Mouse (Mus musculus): ENCODE data around the gene Fam160b1.
A peak's percentile ranks its signal among the peaks of the same experiment; 100 is the strongest.

Fam160b1 gene

DNA sequence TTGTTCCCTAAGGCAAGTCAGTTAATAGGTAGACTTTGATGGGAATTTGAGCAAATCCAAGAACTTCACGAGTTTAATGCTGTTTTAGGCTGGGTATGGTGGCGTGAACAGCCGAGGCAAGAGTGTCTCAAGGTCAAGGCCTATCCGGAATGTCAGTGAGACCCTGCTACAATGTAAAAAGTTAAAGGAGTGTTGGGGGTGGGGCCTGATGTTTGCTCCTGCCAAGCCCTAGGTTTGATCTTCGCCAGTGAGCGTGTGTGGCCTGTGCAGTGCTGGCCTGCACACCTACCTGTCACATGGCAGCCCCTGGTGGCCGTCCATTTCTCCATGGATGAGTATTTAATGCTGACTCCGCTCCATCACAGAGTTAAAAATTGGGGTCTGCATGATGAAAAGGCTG is 5.5 kb downstream of the Fam160b1 start:
- no peak for DNase-seq (ENCODE audit: low read depth, low spot score)

DNA sequence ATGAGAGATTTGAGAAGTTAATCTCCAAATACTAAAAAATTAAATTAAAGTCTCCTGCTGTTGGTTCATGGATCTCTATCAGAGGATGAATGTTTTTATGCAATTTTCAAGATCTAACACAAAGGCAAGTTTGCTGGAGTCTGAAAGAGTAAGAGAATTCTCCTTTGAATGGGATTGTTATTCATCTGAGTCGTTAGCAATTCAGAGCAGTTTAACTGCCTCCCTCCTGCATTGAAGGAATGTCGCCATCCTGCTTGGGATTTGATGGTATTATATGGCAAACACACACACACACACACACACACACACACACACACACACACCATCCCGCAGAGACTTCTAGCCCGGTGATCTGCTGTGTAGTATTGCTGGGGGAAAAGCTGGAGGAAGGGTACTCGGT is 6.1 kb downstream of the Fam160b1 start:
- DNase-seq (ENCODE audit: low read depth, low spot score), result no peak

DNA sequence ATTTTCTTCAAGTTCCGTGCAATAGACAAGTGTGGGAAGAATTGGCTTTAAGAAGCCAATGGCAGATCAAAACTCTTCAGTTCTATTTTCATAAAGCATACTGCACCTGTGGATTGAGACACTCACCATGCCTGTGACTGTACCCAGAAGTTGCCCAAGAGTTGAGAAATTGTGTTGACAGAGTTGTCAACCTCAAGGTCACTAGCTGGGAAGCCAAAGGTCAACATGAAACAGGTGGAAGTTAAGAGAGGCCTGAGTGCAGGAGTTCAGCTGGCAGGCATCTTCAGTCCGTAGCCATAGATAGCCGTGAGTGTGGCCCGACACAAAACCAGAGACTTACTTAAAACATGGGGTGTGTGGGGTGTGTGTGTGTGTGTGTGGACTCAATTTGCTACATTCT is 6.7 kb downstream of the Fam160b1 start:
- DNase-seq (ENCODE audit: low read depth, low spot score), result no peak

DNA sequence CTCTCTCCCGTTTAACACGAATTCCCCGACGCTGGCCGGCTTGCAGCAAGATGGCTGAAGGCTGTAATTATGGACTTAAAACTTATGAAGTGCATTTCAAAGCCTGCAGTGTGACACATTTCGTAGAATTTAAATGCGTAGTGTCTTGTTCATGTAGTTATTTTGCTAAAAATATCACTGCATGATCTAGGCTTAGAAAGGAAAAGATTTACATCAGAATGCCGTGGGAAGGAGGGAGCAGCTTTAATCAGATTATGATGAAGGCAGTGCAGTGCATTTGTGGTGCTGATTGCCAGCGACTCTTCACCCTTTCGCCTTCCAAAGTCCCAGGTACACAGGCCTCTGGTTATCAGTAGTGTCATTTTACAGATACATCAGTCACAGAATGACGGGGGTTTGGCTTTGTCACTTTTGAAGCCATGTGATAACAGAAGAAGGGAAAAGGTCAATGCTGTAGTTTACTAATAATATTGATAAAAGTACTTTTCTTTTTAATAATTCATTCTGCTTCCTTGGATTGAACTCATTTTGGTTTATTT is 7.4 kb downstream of the Fam160b1 start:
- DNase-seq (ENCODE audit: low read depth, low spot score), result no peak

DNA sequence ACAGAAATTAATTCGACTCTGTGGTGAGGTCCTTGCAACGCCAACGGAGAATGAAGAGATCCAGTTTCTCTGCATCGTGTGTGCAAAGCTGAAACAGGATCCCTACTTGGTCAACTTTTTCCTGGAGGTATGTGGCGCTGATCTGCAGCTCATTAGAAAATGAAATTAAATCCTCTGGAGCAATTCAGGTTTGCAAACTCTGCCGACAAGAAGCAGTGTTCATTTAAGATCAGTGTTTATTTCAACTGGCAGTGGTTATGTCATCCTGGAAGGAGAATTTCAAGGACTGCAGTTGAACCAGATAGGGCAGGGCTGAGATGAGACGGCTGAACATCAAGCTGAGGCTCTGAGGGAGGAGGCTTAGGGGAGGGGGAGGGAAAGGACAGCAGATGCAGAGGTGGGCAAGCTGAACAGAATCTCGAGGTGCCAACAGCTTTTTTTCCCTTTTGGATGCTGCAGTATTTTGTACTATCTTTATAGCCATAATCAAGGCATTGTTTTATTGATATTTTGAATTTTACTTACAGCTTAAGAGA is 12.9 kb downstream of the Fam160b1 start:
- DNase-seq (ENCODE audit: low read depth, low spot score), result no peak

DNA sequence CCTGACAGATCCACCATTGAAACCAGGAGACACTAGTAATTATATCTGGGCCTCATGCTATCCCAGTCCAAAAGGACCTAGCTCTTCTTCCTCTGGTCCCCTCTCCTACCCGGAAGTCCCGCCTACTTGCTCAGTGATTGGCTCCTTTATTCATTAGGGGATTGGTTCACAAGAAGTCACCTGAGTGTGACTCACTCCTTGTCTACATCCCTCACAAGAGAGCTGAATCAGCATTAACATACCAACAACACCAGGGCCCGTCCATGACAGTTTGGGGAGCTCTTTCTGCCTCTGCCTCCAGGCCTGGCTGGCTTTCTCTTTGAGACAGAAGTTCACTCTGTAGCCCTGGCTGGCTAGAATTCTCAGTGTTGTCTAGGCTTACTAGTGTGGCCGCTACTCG is 14.7 kb downstream of the Fam160b1 start:
- DNase-seq (ENCODE audit: low read depth, low spot score), result no peak

DNA sequence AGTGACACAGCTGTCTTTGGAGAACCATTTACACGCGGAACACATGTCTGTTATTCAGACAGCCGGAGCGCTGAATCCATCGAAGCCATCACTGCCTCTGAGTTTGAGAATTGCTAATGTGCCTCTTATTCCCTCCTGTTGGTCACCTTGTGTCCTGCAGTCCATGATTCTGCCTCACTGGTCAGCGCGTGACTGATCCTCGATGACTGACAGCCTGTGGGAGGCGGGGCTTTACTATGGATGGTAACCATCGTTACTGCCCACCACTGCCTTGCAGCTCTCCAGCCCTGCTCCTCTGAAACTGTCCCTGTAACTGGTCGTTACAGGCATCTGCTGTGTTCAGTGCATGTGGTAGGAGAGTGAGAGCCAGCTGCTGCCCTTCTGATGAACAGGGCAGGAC is 15.3 kb downstream of the Fam160b1 start:
- DNase-seq (ENCODE audit: low read depth, low spot score), result no peak

DNA sequence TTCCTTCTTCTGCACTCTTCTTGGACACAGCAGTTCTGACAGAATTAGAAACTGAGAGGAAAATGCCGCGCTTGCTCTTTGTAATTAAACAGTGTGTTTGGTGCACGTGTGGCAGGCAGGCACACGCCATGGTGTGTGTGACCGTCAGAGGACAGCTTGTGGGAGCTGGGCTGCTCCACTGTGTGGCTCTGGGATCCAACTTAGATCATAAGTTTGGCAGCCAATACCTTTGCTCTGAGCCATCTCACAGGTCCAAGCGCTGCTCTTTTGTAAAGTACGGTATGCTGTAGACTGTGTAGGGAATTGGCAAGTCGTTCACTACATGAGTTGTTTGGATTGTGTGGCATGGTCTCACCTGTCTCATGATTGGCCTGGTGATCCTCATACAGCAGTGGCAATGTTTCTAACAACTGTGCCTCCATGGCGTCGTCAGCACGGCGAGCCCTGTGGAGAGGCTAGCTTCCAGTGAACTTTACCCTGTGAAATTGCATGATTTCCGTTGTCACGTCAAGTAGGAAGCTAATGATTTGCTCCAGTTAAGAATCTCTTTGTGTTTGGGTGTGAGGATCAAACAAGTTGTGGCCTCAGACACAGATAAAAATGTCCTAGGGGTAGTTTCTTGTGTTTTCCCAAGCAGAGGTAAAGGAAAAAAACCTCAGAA is 16.7 kb downstream of the Fam160b1 start:
- no peak for DNase-seq (ENCODE audit: low read depth, low spot score)

DNA sequence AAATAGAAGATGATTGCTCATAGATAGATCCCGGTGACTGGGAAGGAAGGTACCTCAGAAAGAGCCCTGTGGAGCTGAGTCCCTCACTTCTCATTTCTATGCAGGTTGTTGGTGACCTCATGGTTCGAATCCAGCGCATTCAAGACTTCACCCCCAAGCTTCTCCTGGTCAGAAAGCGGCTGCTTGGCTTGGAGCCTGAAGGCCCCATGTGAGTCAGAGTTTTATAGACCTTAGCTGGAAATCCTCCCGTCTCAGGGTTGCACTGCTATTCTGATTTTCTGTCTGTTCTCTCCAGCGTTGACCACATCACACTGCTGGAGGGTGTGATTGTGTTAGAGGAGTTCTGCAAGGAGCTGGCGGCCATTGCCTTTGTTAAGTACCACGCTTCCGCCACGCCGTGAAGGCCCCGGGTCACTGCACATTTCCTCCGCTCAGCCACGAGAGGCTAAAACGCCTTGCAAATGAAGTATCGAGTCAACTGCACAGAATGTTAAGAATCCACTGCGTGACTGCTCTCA is 25.8 kb downstream of the Fam160b1 start:
- no peak for DNase-seq (ENCODE audit: low read depth, low spot score)

DNA sequence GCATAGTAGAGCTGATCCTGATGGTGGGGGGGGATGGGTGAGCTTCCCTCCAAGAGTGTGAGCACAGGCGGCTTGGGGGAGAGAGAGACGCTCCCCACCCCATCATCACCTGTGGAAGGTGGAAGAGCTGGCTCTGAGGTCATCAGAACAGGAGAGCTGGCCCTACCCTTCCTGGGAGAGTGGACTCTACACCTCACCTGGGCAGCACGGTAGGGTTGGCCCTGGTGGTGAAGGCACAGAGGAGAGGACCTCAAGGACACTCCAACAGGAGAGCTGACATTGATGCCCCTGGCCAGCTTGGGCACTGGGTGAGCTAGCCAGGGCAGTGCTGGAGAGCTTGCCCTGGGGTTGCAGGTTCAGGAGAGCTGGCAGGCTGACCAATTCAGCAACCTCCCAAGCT is 31.1 kb downstream of the Fam160b1 start:
- no peak for DNase-seq (ENCODE audit: low read depth, low spot score)

DNA sequence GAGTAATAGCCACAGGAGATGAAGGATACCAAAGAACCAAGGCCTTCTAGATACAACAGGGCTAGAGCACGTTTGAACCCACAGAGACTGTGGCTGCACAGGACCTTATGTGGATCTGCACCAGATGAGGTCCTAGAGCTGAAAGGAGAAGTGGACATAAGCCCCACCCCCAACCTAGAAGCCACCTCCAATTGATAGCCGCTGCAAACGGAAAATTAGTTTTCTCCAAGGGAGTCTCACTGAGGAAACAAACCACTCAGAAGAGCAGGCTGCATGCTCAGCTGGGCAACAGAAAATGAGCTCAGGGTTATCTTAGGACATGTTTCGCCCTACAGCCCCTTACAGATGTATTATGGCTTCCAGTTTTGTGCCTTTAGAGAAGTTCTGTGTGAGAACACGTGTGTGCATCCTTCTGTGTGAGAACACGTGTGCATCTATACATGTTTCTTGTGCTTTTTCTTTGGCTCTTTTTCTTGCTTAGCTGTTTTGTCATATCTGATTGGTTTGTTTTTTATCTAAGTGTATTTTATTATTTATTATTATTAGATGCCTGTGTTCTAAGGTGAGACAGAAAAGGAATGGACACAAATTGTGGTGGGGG is 33.0 kb downstream of the Fam160b1 start:
- DNase-seq (ENCODE audit: low read depth, low spot score), result no peak

DNA sequence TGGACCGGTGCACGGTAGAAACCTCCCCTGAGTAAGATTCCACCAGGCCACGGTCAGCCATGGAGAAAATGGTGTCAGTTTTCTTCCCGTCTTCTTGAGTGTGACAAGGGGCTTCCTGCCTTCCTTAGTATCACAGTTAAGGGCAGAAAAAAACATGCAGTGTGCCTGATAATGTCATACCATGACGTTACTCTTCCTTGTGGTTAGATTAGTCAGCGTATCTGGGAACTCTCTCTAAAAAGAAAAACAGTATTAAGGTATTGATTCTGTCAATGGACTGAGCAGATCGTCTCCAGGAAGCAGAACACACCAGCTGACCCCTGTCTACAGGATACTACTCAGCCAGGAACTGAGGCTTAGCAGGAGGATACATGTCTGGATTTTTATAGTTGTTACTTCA is 36.1 kb downstream of the Fam160b1 start:
- no peak for DNase-seq (ENCODE audit: low read depth, low spot score)

DNA sequence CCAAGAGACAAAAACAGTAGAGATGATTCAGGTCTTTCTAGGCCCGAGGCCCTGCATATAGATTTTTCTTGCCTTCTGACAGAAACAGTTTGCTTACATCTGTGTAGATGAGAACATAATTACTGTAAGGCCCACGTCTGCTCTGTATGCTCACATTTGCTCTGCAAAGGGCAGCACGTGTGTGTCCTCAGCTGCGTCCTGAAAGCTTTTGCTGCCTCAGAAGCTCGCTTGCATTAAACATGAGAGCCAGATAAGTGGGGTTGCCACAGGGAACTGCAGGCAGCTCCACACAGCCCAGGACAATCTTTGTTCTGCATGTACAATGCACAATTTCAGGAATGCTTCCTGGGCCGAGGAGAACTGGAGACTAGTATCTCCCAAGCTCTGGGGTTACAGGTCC is 41.9 kb downstream of the Fam160b1 start:
- DNase-seq (ENCODE audit: low read depth, low spot score), result no peak

DNA sequence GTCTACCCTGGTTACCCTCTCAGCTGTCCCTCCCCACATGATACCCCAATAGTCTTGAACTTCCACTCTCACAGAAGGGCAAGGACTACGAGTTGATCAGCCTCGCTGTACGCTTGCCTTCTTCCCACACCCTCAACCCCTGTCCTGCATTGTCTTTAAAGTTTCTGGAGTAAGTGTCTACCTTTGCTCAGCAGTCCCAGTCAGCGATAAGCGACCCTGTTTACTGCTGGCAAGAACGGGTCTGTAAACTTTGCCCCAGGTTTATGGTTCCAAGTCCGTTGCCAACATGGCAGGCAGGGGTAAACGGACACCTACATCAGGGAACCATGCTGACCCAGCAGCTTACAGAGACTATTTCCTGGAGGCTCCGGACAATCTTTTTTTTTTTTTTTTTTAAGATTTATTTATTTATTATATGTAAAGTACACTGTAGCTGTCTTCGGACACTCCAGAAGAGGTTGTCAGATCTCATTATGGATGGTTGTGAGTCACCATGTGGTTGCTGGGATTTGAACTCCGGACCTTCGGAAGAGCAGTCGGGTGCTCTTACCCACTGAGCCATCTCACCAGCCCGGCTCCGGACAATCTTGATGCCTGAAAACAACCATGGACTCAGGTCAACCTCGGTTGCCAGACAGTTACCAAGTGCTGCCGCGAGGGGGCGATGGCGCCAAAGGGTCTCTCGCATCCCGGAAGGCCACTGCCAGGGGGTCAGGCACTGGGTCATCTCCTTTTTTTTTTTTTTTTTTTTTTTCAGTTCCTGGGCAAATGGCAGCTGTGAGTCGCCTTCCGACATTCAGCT is 43.4 kb downstream of the Fam160b1 start:
- peak; percentile 47 for DNase-seq (ENCODE audit: low read depth, low spot score)

DNA sequence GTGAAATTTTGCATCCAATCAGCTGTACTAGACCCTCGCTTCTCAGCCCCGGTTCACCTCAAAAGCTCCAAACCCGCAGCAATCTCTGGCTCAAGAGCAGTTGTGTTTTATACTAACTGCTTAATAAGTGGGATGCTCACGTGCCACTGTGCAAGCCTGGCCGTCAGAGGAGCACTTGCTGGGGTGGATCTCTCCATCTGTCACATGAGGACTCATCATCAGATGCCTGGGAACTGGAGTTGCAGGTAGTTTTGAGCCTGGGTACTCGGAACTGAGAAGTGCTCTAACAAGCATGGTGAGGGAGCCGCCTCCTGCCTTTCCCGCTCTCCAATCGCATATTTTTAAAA is 44.0 kb downstream of the Fam160b1 start:
- DNase-seq (ENCODE audit: low read depth, low spot score), result no peak

DNA sequence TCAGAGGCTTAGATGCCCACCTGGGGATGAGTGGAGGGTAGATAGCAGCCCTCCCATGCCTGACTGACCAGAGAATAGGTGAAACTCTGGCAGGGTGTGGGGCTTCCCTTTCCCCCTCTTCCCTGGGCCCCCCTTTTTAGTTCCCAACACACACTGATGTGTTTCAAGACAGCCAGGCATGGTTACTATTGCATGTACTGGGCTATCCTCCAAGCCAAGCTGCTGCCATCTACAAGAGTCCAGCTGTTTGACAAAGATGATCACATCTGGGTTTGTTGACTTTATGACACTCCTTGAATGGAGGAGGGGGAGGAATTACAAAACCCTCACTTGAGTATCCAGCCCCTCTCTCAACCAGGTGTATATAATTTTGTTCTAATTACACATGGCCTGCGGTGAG is 47.5 kb downstream of the Fam160b1 start:
- no peak for DNase-seq (ENCODE audit: low read depth, low spot score)

DNA sequence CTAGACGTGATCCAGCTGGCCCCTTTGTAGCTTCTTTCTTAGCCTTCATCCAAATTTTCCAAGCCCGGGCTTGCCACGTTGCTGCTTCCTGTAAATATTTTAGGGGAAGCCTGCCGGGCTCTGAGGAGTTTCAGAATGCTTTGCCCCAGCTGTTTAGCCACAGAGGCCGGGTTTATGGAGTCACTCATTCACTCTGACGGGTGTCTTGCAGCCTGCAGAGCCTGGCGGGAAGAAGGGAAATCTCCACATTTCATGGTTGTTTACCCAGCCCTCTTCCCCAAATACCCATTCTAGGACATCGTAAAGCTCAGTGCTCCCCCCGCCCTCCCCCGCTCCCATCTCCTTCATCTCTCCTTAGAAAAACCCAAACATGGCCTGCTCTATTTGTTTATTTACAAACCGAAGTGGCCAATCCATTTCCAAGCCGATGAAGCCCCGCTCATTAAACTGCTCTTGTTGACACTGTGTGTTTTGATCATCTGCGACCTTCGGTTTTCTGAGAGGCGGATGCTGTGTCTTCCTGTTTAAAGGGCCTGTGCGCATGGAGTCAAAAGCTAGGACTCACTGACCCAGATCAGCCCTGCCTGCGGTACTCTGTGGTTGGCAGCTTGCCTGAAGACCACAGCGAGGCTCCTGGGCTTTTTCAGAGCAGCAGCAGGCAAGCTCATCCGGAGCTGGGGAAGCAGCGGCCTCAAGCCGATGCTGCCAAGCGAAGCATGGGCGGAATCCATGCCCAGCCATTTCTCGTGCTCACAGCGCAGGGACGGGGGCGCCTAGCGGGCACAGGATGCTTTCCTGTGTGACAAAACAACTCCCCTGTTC is 51.1 kb downstream of the Fam160b1 start:
- DNase-seq (ENCODE audit: low read depth, low spot score), result peak; percentile 60

DNA sequence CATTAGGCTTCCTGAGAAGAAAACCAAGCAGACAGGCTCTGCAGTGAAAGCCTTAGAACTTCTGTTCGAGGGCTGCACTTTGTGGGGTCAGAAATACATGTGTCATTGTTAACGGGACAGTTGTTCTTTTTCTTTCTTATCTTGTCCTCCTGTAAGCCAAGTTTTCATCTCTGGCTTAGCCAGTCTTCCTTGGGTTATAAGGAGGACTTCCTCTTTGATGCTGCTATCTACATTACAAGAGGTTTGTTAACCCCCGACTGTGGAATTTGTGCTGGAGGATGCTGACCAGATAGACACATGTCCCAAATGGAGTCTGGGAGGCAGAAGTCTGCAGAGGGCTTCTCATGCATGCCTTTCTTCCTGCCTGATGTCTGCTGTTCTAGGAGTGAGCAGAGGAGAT is 52.7 kb downstream of the Fam160b1 start:
- DNase-seq (ENCODE audit: low read depth, low spot score), result no peak

DNA sequence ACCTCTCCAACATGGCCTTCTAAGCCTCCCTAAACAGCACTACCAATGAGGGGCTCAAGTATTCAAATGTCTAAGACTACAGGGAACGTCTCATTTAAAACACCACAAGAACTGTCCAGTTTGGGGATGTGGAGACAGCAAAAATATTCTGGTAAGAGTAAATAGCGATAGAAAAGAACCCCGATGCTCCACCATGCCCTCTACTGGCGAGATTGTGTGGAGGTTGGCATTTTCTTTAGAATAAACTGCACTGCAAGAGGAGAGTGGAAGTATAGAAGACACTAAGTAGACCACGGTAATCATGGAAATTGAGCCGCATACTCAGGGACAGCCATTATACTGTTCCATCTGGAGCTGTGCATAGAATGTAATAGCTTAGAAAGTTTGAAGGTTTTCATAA is 53.4 kb downstream of the Fam160b1 start:
- peak; percentile 31 for DNase-seq (ENCODE audit: low read depth, low spot score)

DNA sequence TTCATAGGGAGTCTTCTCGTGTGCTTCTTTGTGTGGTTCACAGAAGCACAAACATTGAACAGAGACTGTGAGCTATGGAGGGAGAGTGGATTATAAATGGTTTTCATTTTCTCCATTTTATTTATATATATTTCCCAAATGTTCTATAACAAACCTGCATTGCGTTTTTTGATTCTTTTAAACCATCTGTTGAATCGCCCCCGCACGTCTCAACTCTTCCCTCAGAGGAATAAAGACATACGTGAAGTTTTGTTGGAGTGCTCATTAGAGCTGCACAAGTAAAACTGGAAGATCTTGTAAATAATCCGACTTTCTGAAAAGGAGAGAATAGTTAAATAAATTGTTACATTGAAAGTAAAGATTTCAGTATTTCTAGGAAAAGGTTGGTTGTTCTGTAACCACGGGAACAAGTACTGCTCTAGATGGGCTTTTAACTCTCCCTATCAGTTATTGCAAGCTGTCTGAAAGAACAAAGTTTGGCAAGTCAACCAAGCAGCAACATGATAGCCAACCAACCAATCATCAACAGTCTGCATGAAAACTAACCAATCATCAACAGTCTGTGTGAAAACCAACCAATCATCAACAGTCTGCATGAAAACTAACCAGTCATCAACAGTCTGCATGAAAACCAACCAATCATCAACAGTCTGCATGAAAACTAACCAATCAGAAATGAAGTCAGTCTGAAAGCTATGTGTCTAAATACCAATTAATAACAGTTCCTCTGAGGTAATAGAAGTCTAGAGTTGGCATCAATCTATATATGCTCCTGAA is 54.7 kb downstream of the Fam160b1 start:
- no peak for DNase-seq (ENCODE audit: low read depth, low spot score)

Measured in CD4-positive helper T cell, adult 2 months (primary cell).